Mouse (Mus musculus) testis, adult 2 months (tissue): ENCODE data around the gene Ddx46.

Experiments
- CTCF ChIP-seq: fragments of 200-500 bp; IDR thresholded peaks from 2 replicates; pipeline ENCODE4 v1.5.1; 2012; ENCODE audit warnings: low read depth, mild to moderate bottlenecking, inconsistent platforms, low read length, moderate library complexity; ENCODE audit not compliant: control insufficient read depth, insufficient read depth, insufficient replicate concordance
- POLR2A ChIP-seq: fragments of 200-500 bp; IDR thresholded peaks from 2 replicates; pipeline ENCODE4 v1.6.1; 2012; ENCODE audit warnings: low read depth, mild to moderate bottlenecking, inconsistent platforms, low read length, moderate library complexity; ENCODE audit not compliant: control insufficient read depth

DNA sequence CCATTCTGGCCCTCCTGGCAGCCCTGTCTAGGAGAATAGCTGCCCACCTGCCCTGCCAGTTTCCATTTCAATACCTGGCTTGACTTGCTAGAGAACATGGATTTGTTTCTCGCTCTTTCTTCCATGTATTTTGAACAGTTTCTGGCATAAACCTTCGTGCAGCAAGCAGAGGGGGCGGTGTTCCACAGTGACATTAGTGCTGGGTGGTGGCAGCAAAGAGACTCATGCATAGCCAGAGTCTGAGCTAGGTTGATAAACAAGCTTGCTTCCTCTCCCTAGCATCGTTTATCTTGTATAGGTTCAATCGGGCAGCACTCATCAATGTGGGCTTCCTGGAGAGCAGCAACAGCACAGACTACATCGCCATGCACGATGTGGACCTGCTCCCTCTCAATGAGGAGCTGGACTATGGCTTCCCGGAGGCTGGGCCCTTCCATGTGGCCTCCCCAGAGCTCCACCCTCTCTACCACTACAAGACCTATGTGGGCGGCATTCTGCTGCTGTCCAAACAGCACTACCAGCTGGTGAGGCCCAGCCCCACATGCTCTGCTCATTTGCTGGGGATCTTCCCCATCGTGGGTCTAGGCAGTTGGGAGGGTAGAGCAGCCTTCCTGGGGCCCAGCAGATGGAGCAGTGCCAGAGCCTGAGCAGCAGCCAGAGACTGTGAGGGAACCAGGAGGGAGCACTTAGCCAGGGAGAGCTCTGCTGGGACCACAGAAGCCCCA lies 27.8 kb upstream of the Ddx46 start:
- TF ChIP-seq POLR2A (no peak), CTCF (no peak)
